Mouse (Mus musculus) midbrain, embryonic 10.5 days (tissue): ENCODE measurements at regions not wholly inside any gene's neighbourhood (a gene's known extent, or its start where the extent isn't known, plus 50 kb on each side); places are given as distances from the start of the nearest gene placed in this dataset.

Experiments used
- DNase-seq: peaks from one replicate; pipeline ENCODE4 v3.0.0-alpha.2; 2017; ENCODE audit warnings: low spot score
- H3K27ac ChIP-seq: fragments of 300-500 bp; sonication (generic); replicated peaks from 2 replicates; pipeline ENCODE4 v1.5.1; 2016; ENCODE audit warnings: mild to moderate bottlenecking
- H3K27me3 ChIP-seq: fragments of 300-500 bp; sonication (generic); 2 replicates; pipeline ENCODE4 v1.6.1; 2016; ENCODE audit warnings: low read depth, mild to moderate bottlenecking; ENCODE audit not compliant: poor library complexity, severe bottlenecking
- H3K36me3 ChIP-seq: fragments of 300-500 bp; sonication (generic); 2 replicates; pipeline ENCODE4 v1.6.1; 2016; ENCODE audit warnings: mild to moderate bottlenecking, moderate library complexity
- H3K4me1 ChIP-seq: fragments of 300-500 bp; sonication (generic); 2 replicates; pipeline ENCODE4 v1.6.1; 2016
- H3K4me3 ChIP-seq: fragments of 300-500 bp; sonication (generic); 2 replicates; pipeline ENCODE4 v1.5.1; 2016; ENCODE audit warnings: mild to moderate bottlenecking, moderate library complexity
- H3K9me3 ChIP-seq: fragments of 300-500 bp; sonication (generic); replicated peaks from 2 replicates; pipeline ENCODE4 v1.6.1; 2016; ENCODE audit warnings: mild to moderate bottlenecking
- WGBS: fragments of 180-500 bp; shearing (Covaris S2); methylation state at CpG from one replicate; pipeline ENCODE4 v1.1.7; 2016; 5-methylcytosine and 5-hydroxymethylcytosine counted together

- H3K27ac ChIP-seq, result no peak overlapping the region
- no peaks in the 10 kb centered on the region for H3K4me1 ChIP-seq
- 80% methylated on average over 7 of the region's 7 CpGs for WGBS
- H3K9me3 ChIP-seq, result no peaks in the 10 kb centered on the region
- no peaks in the 10 kb centered on the region for H3K27me3 ChIP-seq
- H3K4me3 ChIP-seq, result no peak overlapping the region
- DNase-seq, result no peak
- H3K36me3 ChIP-seq, result no peaks in the 10 kb centered on the region
Observed at GRCm38 (mm10) chr2:21908813-21909480, 318.4 kb upstream of the Myo3a start.

GRCm38 (mm10) chr2:21909481-21909966, 317.8 kb upstream of the Myo3a start:
- DNase-seq, result peak; percentile 64
- Histone ChIP-seq H3K36me3 (no peaks in the 10 kb centered on the region), H3K4me1 (no peaks in the 10 kb centered on the region), H3K27me3 (no peaks in the 10 kb centered on the region), H3K4me3 (no peak overlapping the region), H3K27ac (no peak overlapping the region), H3K9me3 (no peaks in the 10 kb centered on the region)
- 27% methylated on average over 7 of the region's 7 CpGs for WGBS

- Histone ChIP-seq H3K9me3 (no peaks in the 10 kb centered on the region; the same call in 1 of the 2 replicates), H3K27me3 (no peaks in the 10 kb centered on the region), H3K27ac (peak overlapping the region; percentile 94), H3K4me1 (peaks cover 27% of the 10 kb centered on the region), H3K36me3 (no peaks in the 10 kb centered on the region), H3K4me3 (peak overlapping the region; percentile 53)
- 16% methylated on average over 16 of the region's 16 CpGs for WGBS
- DNase-seq, result peak; percentile 90
Observed at GRCm38 (mm10) chr2:21917804-21918690, 309.3 kb upstream of the Myo3a start.

- peak overlapping the region; percentile 94 for H3K27ac ChIP-seq
- DNase-seq, result peak; percentile 14
- 59% methylated on average over 2 of the region's 2 CpGs for WGBS
Observed at GRCm38 (mm10) chr2:21919091-21919490, 308.2 kb upstream of the Myo3a start.

DNA sequence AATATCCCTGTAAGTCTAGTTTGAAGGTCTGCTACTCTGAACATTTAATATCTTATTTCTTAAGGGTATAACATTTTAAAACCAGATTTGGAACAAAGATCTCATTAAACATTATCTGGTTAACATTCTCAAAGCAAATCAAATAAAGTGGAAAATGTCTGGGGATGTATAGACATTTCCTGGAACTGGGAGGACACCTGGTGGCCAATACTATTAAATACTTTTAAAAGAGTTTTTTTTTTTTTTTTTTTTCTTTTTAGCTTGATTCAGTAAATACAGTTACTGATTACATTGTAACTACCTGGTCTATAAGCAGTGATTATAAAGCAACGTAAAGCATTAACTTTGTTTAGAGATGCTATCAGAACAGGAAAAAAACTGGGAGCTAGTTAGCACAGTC, 299.6 kb upstream of the Myo3a start:
- no peaks in the 10 kb centered on the region for H3K36me3 ChIP-seq
- no peak for DNase-seq
- no peaks in the 10 kb centered on the region for H3K27me3 ChIP-seq
- 59% methylated on average over 1 of the region's 1 CpGs for WGBS
- no peaks in the 10 kb centered on the region for H3K4me1 ChIP-seq
- no peak overlapping the region for H3K27ac ChIP-seq
- H3K4me3 ChIP-seq, result no peak overlapping the region
- H3K9me3 ChIP-seq, result no peaks in the 10 kb centered on the region; the same call in 1 of the 2 replicates

More at GRCm38 (mm10) chr2:21919091-21919490, 308.2 kb upstream of the Myo3a start:
- Histone ChIP-seq H3K4me1 (peaks cover 27% of the 10 kb centered on the region), H3K9me3 (no peaks in the 10 kb centered on the region; the same call in 1 of the 2 replicates), H3K27me3 (no peaks in the 10 kb centered on the region), H3K4me3 (no peak overlapping the region), H3K36me3 (no peaks in the 10 kb centered on the region)

DNA sequence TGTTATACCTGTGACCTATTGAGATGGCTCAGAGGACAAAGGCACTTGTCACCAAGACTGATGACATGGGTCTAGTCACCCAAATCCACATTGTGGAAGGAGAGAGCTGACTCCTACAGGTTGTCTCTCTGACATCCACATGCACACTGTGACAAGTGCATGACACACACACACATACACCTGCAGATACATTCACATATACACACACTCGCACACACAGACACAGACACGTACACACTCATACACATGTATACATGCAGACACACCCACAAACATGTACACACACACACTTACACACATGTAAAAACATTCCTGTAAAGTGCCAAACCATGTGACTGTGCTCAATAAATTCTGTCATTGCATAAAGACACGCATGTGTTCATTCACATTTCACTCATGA, 287.3 kb upstream of the Myo3a start:
- Histone ChIP-seq H3K27me3 (no peaks in the 10 kb centered on the region), H3K9me3 (no peaks in the 10 kb centered on the region; the same call in 1 of the 2 replicates), H3K27ac (no peak overlapping the region), H3K36me3 (no peaks in the 10 kb centered on the region), H3K4me3 (no peak overlapping the region), H3K4me1 (no peaks in the 10 kb centered on the region)
- 91% methylated on average over 3 of the region's 3 CpGs for WGBS
- no peak for DNase-seq

DNA sequence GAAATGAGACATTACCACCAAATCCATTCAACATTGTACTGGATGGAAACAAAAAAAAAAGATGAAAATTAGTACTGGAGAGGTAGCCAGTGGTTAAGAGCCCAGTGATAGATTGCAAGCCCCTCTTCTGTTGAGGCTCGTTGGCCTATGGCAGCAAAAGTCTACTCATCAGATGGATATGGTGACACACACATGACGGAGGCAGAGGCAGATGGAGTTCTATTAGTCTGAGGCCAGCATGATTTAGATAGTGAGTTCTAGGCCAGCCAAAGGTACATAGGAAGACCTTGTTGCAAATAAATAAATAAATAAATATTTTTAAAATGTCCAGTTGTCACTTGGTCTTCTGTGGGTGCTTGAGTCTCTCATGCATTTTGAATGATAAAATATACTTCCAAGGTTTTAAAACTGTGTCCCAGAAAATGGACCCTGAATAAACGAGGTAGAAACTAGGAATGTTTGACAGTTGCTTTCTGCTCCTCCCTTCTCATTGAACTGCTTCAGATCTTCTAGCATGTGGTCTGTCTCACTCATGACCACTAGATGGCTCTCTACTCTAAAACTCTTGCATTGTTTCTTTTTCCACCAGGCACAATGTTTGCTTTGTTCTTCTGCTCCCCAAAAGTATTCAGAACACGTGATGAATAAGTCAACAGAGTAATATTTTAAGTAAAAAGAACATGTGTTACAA, 286.4 kb upstream of the Myo3a start:
- Histone ChIP-seq H3K27ac (no peak overlapping the region), H3K4me1 (no peaks in the 10 kb centered on the region), H3K36me3 (no peaks in the 10 kb centered on the region), H3K27me3 (no peaks in the 10 kb centered on the region), H3K9me3 (no peaks in the 10 kb centered on the region; the same call in 1 of the 2 replicates), H3K4me3 (no peak overlapping the region)
- DNase-seq, result no peak
- WGBS, result 49% methylated on average over 4 of the region's 4 CpGs

DNA sequence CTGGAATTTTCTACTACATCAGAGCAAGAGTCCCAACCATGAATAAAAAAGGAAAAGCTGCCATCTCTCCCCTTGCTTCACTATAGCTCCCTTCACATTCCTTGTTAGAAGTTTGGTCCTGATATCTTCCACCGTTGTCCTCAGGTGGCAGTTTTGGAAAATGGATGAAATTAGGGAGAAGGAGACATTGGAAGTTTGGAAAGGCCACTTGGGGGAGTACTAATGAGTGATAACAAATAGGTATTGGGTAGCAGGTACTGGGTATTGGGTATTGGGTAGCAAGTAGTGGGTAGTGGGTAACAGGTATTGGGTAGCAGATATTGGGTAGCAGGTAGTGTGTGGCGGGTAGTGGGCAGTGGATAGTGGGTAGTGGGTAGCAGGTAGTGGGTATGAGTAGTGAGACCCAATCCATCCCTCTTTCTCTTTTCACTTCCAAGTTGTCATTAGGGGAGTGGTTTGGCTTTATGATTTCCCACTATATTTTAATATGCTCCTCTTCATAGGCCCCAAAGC, 285.8 kb upstream of the Myo3a start:
- Histone ChIP-seq H3K27ac (no peak overlapping the region), H3K9me3 (no peaks in the 10 kb centered on the region; the same call in 1 of the 2 replicates), H3K4me3 (no peak overlapping the region), H3K4me1 (no peaks in the 10 kb centered on the region), H3K36me3 (no peaks in the 10 kb centered on the region), H3K27me3 (no peaks in the 10 kb centered on the region)
- no peak for DNase-seq
- WGBS, result 82% methylated on average over 2 of the region's 2 CpGs

GRCm38 (mm10) chr2:21943676-21944075, 283.6 kb upstream of the Myo3a start:
- Histone ChIP-seq H3K27ac (no peak overlapping the region), H3K36me3 (no peaks in the 10 kb centered on the region), H3K9me3 (no peaks in the 10 kb centered on the region; the same call in 1 of the 2 replicates), H3K4me3 (no peak overlapping the region), H3K4me1 (no peaks in the 10 kb centered on the region), H3K27me3 (no peaks in the 10 kb centered on the region)
- no peak for DNase-seq
- 91% methylated on average over 2 of the region's 2 CpGs for WGBS

DNA sequence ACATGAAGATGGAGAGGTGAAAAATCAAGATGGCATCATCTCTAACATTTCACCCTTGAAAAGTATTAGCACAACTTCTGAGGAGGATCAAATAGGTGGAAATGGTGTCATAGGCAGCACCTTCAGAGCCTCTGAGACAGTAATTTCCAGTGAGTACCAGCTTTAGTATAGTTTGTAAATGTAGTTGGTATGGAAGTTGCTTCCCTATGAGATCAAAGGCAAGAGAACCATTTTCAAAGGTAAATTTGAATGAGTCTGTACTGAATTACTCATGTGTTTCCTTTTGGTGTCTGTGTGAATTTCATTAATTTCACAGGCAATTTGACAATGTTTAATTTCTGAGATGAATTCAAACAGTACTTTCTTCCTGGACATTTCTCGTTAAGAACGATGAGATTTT, 280.8 kb upstream of the Myo3a start:
- WGBS, result 92% methylated on average over 2 of the region's 2 CpGs
- no peaks in the 10 kb centered on the region; the same call in 1 of the 2 replicates for H3K9me3 ChIP-seq
- H3K36me3 ChIP-seq, result no peaks in the 10 kb centered on the region
- H3K4me1 ChIP-seq, result no peaks in the 10 kb centered on the region
- H3K27me3 ChIP-seq, result no peaks in the 10 kb centered on the region
- no peak overlapping the region for H3K4me3 ChIP-seq
- H3K27ac ChIP-seq, result no peak overlapping the region
- DNase-seq, result no peak

DNA sequence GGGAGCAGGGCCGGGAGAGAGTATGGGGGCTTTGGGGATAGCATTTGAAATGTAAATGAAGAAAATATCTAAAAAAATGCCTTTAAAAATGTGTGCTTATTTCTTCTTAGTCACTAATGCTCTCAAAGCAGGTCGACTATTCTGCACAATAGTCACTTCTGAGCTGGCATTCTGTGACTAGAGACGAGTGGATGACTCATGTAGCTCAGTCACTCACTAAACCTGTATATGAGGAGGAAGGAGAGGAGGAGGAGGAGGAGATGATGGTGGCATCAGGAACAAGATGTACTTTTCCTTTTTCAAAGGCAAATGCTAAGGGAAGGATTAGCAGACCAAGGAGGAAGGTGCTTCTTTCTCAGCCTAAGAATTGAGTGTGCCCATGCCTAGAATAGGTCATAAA, 276.0 kb upstream of the Myo3a start:
- Histone ChIP-seq H3K4me1 (no peaks in the 10 kb centered on the region), H3K27ac (no peak overlapping the region), H3K27me3 (no peaks in the 10 kb centered on the region), H3K4me3 (no peak overlapping the region), H3K9me3 (no peaks in the 10 kb centered on the region), H3K36me3 (no peaks in the 10 kb centered on the region)
- DNase-seq, result no peak
- WGBS, result 70% methylated on average over 3 of the region's 3 CpGs
